Mouse (Mus musculus): ENCODE results near the gene Ttc21a. TPM values are rescaled to one million over a fixed set of nuclear protein-coding genes. Genes with fewer than 3 reads are reported as not detected.

The Ttc21a gene
- total RNA-seq, 2 experiments from 2014 or later = 0.49 to 0.92 TPM

GRCm38 (mm10) chr9:119979749-119980148 is 42.3 kb downstream of the Ttc21a start:
- Histone ChIP-seq H3K27ac (0 out of 2 replicates have a peak overlapping the region, but pooled peaks have one; percentile 23), H3K4me3 (no peak overlapping the region)
- no peak for TF ChIP-seq CTCF (conservative IDR thresholded peaks at IDR 0.05)
- no peak for DNase-seq (ENCODE audit: low spot score in 2 of 2)

- no peak for DNase-seq (ENCODE audit: low spot score in 2 of 2)
- TF ChIP-seq CTCF (conservative IDR thresholded peaks at IDR 0.05) = no peak
- Histone ChIP-seq H3K27ac (peak overlapping the region; percentile 96), H3K4me3 (peak overlapping the region; percentile 80)
These were observed 43.4 kb downstream of the Ttc21a start for GRCm38 (mm10) chr9:119980770-119981182.

- H3K27ac ChIP-seq = peak overlapping the region; percentile 96
- TF ChIP-seq CTCF (conservative IDR thresholded peaks at IDR 0.05) = peak; percentile 21; the same call in 1 of the 2 replicates
- DNase-seq (ENCODE audit: low spot score in 2 of 2) = no peak
- peak overlapping the region; percentile 80 for H3K4me3 ChIP-seq
These were observed 44.1 kb downstream of the Ttc21a start for GRCm38 (mm10) chr9:119981183-119982179.

GRCm38 (mm10) chr9:119982241-119982811 is 44.9 kb downstream of the Ttc21a start:
- peak overlapping the region; percentile 96 for H3K27ac ChIP-seq
- no peak for DNase-seq (ENCODE audit: low spot score in 2 of 2)
- peak overlapping the region; percentile 80 for H3K4me3 ChIP-seq
- TF ChIP-seq CTCF (conservative IDR thresholded peaks at IDR 0.05) = peak; percentile 62

GRCm38 (mm10) chr9:119982956-119983551 is 45.6 kb downstream of the Ttc21a start:
- TF ChIP-seq CTCF (conservative IDR thresholded peaks at IDR 0.05) = no peak
- Histone ChIP-seq H3K27ac (peak overlapping the region; percentile 96), H3K4me3 (peak overlapping the region; percentile 80)
- no peak for DNase-seq (ENCODE audit: low spot score in 2 of 2)

- no peak for TF ChIP-seq CTCF (conservative IDR thresholded peaks at IDR 0.05)
- Histone ChIP-seq H3K4me3 (peak overlapping the region; percentile 80), H3K27ac (peak overlapping the region; percentile 96)
- DNase-seq (ENCODE audit: low spot score in 2 of 2) = peak; percentile 86 to 90
These were observed 46.5 kb downstream of the Ttc21a start for GRCm38 (mm10) chr9:119983585-119984535.

- H3K4me3 ChIP-seq = peak within 1 kb of the TSS; percentile 80
- no peak for TF ChIP-seq CTCF (conservative IDR thresholded peaks at IDR 0.05)
- H3K27ac ChIP-seq = peak within 1 kb of the TSS; percentile 96
- DNase-seq (ENCODE audit: low spot score in 2 of 2) = no peak
These were observed 47.2 kb downstream of the Ttc21a start, which contains the start of gene Csrnp1 for GRCm38 (mm10) chr9:119984536-119985011. Gene Csrnp1 (minus strand): TSS chr9:119984658.

GRCm38 (mm10) chr9:119985881-119986574 is 48.6 kb downstream of the Ttc21a start:
- no peak overlapping the region for H3K4me3 ChIP-seq
- no peak for DNase-seq (ENCODE audit: low spot score in 2 of 2)
- no peak for TF ChIP-seq CTCF (conservative IDR thresholded peaks at IDR 0.05)

GRCm38 (mm10) chr9:119988304-119988703 is 50.9 kb downstream of the Ttc21a start:
- no peak for DNase-seq (ENCODE audit: low spot score in 2 of 2)
- H3K4me3 ChIP-seq = no peak overlapping the region
- no peak for TF ChIP-seq CTCF (conservative IDR thresholded peaks at IDR 0.05)
- H3K27ac ChIP-seq = no peak overlapping the region

More at GRCm38 (mm10) chr9:119985881-119986574, 48.6 kb downstream of the Ttc21a start:
- H3K27ac ChIP-seq = no peak overlapping the region

GRCm38 (mm10) chr9:119991310-119991709 is 53.9 kb downstream of the Ttc21a start:
- H3K27ac ChIP-seq = no peak overlapping the region
- no peak for TF ChIP-seq CTCF (conservative IDR thresholded peaks at IDR 0.05)
- no peak overlapping the region for H3K4me3 ChIP-seq
- no peak for DNase-seq (ENCODE audit: low spot score in 2 of 2)

Measured in layer of hippocampus, adult 2 months (tissue).